Mouse (Mus musculus) small intestine, adult 2 months (tissue): ENCODE results near the gene Ccdc13.

Source experiments
- CTCF ChIP-seq: fragments of 200-500 bp; IDR thresholded peaks from 2 replicates; pipeline ENCODE4 v1.5.1; 2012; ENCODE audit warnings: low read depth, mild to moderate bottlenecking, control low read depth, inconsistent platforms, low read length, moderate library complexity, mixed read lengths; ENCODE audit not compliant: insufficient replicate concordance, insufficient read length; ENCODE audit errors: extremely low read depth
- POLR2A ChIP-seq: fragments of 200-500 bp; IDR thresholded peaks from 2 replicates; pipeline ENCODE4 v1.6.1; 2012; ENCODE audit warnings: low read depth, mild to moderate bottlenecking, control low read depth, inconsistent platforms, low read length, moderate library complexity

GRCm38 (mm10) chr9:121760271-121761090, 78.8 kb downstream of the Ccdc13 start:
- TF ChIP-seq CTCF (no peak), POLR2A (no peak)
